Mouse (Mus musculus) kidney, adult 11 months (tissue): Measurements from ENCODE around the gene Ccndbp1.
"Not testable (repeated sequence)": the region's sequence is repeated elsewhere in the genome, so short reads cannot be mapped to it uniquely, and the experiment has no call there.

Experiments
- DNase-seq: peaks from one replicate; pipeline ENCODE4 v3.0.0; 2022

Gene Ccndbp1

DNA sequence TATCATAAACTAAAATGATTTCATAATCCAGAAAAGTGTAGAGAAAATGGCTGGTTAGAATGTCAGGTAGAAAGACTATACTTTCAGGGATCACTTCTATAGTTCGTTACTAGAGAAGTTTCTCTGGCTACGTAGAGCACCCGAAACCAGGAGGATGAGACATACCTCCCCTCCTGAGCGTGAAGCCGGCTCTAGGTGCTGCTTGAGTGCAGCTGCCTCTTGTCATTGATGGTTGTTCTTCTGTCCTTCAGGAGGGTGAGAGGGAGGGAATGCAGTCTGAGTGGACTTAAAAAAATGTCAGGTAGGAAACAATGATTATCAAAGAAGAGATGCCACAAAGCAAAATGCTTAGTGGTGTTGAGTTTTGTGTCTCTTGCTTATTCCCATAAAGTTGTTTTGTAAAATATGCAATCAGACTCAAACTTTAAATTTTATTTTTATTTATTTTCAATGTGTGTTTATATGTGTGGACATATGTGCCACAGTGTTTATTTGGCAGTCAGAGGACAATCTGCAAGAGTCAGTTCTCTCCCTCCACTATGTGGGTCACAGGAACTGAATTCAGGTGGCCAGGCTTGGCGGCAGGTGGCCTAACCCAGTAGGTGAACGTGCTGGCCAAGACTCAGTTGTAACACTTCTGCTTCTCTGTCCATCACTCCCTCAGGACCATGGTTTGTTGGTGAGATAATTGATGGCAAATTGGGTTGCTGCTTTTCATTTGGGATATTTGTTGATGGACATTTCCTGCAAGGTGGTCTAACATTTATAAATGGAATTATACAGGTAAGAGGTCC lies 4.0 kb upstream of the Ccndbp1 start:
- DNase-seq, result no peak

DNA sequence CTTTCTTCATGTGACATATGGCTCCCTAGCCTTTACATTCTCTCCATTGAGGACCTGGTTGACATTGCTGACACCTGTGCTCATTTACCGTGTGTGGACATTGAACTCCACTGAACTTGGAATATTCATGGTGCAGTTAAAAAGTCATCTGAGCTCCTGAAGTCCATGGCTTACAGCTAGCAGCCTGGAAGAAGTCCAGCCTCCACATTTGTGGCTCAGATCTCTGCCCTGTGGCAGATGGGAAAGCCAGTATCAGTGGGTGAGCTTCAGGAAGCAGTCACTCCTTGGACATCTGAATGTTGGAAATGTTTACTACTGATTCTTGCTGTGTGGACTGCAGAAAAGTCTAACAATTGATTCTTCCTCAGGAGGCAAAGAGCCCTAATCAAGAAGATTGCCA lies 1.2 kb upstream of the Ccndbp1 start:
- peak; percentile 46 for DNase-seq

DNA sequence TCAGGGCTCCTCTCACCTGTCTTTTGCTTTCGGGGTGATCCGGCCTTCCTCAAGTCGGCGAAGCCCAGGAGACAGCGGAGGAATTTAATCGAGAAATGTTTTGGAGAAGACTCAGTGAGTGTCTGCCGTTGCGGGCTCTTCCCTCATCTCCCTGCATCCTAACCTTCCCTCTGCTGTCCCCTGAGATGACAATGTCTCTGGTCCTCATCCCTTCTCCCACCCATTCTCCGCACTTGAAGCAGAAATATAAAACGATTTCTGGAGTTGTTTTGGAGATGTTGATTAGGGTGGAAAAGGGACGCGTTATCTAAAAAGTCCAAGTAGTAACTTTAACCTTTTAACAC lies 433 bp downstream of the Ccndbp1 start:
- no peak for DNase-seq

DNA sequence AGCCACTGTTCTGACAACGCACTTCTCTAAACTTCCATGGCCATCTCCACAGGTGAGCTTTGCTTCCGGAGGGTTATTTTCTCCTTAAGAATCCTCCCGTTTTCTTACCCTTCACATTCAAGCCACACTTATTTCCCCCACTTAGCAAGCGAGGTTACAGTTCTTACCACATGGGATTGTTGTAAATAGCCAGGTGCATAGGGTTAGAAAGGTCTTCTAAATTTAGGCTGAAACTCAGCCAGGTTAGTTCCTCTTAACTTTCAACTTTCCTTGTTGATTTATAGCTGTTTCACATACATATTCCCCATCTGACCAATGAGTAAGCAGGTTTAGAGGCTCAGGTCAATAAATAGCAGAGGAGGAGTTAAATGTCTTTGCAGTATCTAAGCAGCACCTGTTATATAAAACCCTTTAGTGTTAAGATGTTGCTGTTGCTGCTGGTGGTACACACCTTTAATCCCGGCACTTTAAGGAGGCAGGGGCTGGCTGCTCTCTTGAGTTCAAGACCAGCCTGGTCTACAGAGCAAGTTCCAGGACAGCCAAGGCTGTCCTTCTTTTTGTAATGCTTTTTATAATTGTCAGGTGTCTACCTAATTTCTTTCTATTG lies 971 bp downstream of the Ccndbp1 start:
- no peak for DNase-seq

DNA sequence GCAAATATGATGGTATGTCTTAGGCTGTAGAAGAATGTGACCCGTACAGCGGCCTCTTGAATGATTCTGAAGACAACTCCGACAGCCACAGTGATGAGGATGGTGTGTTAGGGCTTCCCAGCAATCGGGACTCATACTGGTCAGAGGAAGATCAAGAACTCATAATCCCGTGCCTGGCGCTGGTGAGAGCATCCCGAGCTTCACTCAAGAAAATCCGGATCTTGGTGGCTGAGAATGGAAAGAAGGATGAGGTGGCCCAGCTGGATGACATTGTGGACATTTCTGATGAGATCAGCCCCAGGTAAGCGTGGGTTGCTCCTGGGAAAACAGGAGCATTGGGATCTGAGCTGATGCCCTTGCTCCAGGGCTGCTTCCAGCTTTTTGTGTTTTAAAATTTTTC lies 4.5 kb downstream of the Ccndbp1 start:
- no peak for DNase-seq

DNA sequence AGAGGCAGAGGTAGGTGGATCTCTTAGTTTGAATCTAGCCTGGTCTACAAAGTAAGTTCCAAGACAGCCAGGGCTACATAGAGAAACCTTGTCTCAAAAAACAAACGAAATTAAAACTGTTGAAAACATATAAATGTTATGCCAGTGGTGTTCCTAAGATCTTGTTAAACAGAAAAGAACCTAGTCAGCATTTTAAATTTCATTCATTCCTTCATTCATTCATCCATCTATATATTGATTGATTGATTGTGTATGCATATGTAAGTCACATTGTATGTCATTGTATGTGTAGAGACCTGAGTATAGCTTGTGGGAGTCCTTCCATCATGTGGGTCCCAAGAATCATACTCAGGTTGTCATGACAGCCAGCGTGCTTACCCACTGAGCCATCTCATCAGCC lies 7.3 kb downstream of the Ccndbp1 start:
- DNase-seq, result no peak

DNA sequence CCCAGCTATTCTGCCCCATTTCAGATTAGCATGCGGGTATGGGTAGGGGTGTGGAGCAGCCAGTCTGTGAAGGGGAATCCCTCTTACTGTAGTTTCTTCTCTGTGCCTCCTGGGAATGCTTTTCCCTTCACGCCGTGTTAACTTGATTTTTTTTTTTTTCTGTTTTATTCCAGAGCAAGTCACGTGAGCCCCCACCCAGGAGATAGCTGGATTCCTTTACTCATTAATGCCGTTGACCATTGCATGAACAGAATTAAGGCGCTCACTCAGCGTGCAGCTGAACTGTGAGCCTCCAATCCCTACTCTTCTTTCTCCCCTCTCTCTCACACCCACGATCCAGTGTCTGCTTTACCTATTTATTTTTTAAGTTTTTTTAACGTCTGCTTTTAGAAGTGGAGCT lies 8.0 kb downstream of the Ccndbp1 start:
- DNase-seq, result peak; percentile 55

DNA sequence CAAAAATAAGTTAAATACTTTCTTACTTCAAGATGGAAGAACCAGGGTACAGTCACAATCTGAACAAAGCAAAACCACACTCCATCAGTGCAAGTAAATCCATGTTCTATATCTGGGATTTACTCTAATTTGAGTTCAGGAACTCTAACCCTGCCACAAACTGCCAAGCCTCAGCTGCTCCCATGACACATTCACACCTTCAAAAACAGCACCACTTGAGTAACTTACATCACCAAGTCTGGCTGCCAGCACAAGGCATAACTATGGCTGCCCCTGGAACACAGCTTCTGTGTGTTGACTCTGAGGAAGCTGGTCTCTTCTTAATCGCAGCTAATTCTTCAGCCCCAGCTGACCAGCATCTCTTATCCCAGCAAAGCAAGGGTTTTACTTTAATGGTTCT lies 8.9 kb downstream of the Ccndbp1 start:
- DNase-seq, result no peak

DNA sequence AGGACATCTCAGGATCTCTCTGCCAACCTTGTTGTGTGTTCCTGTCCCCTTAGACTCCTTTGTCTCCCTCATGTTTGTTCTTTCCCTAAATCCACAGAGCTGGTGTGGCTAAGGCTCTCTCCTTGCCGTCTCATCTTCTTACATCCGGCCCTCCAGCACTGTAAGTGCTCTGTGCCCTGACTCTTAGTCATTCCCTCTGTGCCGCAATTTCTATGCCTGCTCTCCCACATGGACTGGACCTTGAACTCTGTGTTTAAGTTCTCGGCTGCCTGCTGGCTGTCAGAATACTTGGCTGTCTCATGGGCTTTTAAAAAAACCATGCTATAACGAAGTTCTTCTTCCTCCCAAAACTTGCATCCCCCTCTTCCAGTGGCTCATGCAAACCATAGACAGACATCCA lies 14.7 kb downstream of the Ccndbp1 start:
- DNase-seq, result peak; percentile 12

DNA sequence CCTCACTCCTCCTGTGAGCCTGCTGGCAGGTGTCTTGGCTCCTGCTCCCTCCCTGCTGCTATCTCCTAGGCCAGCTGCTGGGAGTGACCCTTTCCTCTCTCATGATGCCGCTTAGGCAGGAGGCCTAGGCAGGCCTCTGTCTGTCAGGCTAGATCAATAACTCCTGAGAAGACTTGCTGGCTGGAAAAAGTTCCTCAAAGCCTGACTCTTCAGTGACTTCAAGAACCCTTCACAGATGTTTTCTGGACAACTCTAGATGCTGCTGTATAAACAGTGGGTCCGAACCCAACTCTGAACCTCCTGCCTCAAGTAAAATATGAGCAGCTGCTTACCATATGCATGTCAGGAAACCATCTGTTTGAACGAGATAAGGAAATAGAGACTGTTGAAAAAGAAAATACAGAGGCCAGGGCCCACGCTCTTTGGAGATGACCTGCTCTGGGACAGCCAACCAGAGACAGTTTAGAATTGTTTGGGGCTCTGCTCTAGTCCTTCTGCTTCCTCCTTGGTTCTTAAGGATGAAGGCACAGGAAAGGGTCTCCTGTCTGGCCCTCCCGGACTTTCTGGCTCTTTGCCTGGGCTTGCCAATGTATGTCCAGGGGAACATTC lies 28.6 kb downstream of the Ccndbp1 start, which contains the start of gene Epb42:
Gene Epb42 (minus strand): TSS at position 340 of the 609 bp plus-strand sequence.
- no peak for DNase-seq

DNA sequence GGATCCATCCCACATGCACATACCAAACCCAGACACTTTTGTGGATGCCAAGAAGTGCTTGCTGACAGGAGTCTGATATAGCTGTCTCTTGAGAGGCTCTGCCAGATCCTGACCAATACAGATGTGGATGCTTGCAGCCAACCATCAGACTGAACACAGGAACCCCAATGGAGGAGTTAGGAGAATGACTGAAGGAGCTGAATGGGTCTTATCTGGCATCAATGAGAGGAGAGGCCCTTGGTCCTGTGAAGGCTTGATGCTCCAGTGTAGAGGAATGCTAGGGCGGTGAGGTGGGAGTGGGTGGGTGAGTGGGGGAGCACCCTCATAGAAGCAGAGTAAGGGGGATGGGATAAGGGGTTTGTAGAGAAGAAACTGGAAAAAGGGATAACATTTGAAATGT lies 30.6 kb downstream of the Ccndbp1 start:
- not testable (repeated sequence) for DNase-seq

DNA sequence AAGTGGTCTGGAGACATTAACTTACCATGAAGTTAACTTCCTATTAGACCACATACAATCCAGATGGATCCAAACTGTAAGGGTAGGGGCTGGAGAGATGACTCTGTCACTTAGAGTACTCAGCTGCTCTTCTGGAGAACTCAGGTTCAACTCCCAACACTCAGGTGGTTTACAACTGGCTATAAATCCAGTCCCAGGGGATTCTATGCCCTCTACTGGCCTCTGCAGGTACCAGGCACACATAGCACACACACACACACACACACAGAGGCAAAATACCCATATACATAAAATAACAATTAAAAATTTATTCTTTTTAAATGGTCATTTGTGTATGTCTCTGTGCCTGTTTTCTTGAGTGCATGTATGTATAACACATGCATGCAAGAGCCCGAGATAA lies 31.2 kb downstream of the Ccndbp1 start:
- no peak for DNase-seq

DNA sequence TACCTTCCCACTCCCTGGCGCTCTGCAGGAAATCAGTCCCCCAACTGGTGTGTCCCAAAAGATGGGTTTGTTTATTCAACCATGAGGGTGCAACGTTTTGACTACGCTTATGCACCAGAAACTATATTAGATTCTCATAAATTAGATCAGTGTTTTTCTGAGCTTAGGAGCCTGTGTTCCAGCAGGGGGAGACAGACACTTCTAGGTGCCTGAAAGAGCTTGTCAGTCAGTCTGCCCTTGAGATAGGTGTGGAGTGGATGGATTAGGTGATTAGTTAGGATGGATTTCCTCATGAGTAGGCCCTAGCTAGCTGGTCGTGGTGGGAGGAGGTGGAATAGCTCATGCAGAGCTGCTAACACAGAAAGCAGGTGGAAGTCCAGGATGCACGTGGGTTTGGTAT lies 32.9 kb downstream of the Ccndbp1 start:
- DNase-seq, result peak; percentile 15

DNA sequence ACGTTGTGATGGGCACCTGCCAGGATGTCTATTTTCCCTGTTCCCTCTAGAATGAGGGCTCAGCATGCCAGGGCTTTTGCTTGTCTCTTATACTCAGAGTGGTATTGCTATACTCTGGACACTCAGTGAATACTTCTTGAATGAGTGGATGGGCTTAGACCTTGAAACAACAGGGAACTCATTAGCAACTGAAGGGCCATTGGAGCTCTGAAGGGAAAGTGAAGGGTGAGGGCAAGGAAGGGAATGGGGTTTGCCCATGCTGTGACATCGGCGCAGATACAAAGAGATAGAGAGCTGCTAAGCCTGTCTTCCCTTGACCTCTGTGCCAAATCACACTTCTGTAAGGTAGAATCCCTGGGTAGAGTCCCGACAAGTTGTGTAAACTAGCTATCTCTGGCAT lies 37.5 kb downstream of the Ccndbp1 start:
- no peak for DNase-seq

DNA sequence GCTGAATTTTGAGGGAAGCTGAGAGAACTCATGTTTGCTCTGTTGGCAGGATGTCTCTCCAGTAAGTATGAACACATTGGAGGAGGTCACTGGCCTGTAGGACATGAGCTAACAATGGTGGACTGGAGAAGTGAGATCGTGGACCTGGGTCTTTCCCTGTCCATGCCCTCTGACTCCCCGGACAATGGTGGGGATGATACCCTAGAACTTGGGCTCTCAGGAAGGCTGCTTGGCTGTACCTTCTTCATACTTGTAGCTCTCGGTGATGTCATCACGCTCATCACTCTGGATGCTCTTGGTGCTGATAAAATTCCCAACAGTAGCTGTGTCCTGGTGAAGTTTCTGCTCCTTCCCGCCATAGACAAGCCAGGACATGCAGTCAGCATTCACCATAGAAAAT lies 44.0 kb downstream of the Ccndbp1 start:
- DNase-seq, result no peak

DNA sequence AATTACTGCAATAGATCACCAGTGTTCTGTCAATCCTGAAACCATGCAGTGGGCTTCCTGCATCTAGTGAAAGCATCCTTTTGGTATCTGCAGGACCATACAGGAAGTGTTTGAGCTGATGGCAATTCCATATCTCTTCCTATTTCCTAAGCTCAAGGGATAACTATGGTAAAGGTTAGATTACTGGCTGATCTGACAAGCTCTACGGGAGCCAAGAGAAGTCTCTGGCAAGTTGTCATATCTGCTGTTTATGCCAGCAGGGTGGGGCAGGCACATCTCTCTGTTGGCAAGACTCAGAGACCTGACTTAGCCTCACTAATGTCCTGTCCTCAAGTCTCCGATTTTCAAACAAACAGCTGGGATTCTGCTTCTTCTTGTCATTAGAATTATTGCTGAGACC lies 45.9 kb downstream of the Ccndbp1 start:
- DNase-seq, result no peak

DNA sequence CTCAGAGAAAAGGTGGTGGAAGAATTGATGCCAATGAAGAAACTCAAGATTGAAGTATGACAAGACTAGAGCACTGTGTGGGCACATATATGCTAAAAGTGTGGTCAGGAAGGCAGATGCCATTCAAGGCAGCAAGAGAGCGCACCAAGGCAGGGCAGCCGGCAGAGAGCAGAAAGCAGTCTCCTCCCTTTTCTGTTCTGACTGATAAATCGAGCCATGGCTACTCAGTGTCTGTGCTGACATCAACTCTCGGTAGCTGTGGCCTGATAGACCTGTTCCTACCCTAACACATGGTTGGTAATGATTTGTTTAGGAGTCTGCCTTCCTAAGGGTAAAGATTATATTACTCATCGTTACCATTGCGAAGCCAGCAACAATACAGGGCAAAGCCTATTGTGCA lies 47.7 kb downstream of the Ccndbp1 start:
- DNase-seq, result no peak

DNA sequence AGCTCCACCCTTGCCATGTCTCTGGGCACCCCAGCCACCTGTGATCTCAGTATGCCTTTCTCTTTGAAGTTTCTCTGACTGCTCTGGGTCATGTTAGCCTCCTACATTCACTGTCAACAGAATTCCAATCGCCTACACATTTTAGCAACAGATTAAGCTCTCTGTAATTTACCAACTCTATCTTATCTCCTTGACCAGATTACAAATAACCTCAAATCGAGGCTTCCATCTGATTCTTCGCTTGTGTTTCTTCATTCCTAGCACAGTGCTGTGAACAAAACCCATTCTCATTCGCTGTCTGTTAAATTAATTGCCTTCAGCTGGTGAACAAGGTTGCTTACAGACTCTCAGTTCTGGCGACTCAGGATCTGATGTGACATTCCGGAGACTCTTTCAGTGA lies 49.8 kb downstream of the Ccndbp1 start:
- no peak for DNase-seq

DNA sequence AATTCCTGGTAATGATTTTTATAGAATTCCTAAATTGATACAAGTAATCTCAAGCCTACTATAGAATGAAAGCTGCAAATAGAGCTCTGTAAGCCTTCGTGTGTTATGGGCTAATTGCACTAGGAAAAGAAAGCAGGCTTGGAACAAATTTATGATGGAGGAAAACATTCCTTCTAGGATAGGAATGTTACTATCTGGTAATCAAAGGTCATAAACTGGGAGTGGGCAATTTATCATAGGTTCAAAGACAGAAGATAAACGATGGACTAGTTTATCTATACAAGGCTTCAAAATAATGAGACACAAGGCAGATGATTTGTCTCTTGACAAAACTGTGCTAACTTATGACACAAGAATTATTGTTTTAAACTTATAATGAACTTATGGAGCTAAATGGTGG lies 53.1 kb downstream of the Ccndbp1 start:
- DNase-seq, result no peak
